Mouse (Mus musculus) ovary, adult 18-20 months (tissue): ENCODE data around the gene Tcaf1.

Source experiments
- DNase-seq: peaks from one replicate; pipeline ENCODE4 v3.0.0; 2022; ENCODE audit warnings: low spot score, mixed read lengths

The Tcaf1 gene

GRCm38 (mm10) chr6:42709291-42710211 lies at the start of gene Tcaf1:
Gene Tcaf1 (minus strand): TSS chr6:42710088.
- DNase-seq = peak; percentile 86

GRCm38 (mm10) chr6:42756104-42756503 lies 46.2 kb upstream of the Tcaf1 start, which contains the start of gene Olfr38:
Gene Olfr38 (plus strand): TSS chr6:42756404.
- no peak for DNase-seq

- no peak for DNase-seq
These were observed 38.0 kb upstream of the Tcaf1 start for GRCm38 (mm10) chr6:42747846-42748245.

- DNase-seq = no peak
These were observed 32.4 kb upstream of the Tcaf1 start for GRCm38 (mm10) chr6:42742303-42742702.

GRCm38 (mm10) chr6:42739071-42739470 lies 29.2 kb upstream of the Tcaf1 start, which contains the start of gene Olfr453:
Gene Olfr453 (plus strand): TSS chr6:42739371.
- no peak for DNase-seq

- DNase-seq = peak; percentile 81
These were observed 8.1 kb upstream of the Tcaf1 start for GRCm38 (mm10) chr6:42717973-42718372.

GRCm38 (mm10) chr6:42714668-42715067 lies 4.8 kb upstream of the Tcaf1 start:
- peak; percentile 71 for DNase-seq

- DNase-seq = peak; percentile 80
These were observed 17.2 kb downstream of the Tcaf1 start for GRCm38 (mm10) chr6:42692517-42693190.

- DNase-seq = peak; percentile 66
These were observed 17.8 kb downstream of the Tcaf1 start for GRCm38 (mm10) chr6:42692154-42692516.

GRCm38 (mm10) chr6:42689761-42690160 lies 20.1 kb downstream of the Tcaf1 start:
- no peak for DNase-seq

- no peak for DNase-seq
These were observed 22.0 kb downstream of the Tcaf1 start for GRCm38 (mm10) chr6:42687907-42688306.

- DNase-seq = no peak
These were observed 29.8 kb downstream of the Tcaf1 start for GRCm38 (mm10) chr6:42680077-42680476.

- DNase-seq = no peak
These were observed 33.9 kb downstream of the Tcaf1 start for GRCm38 (mm10) chr6:42676011-42676410.

- no peak for DNase-seq
These were observed 38.1 kb downstream of the Tcaf1 start for GRCm38 (mm10) chr6:42671767-42672166.

- no peak for DNase-seq
These were observed 42.2 kb downstream of the Tcaf1 start for GRCm38 (mm10) chr6:42667722-42668121.

- no peak for DNase-seq
These were observed 48.1 kb downstream of the Tcaf1 start for GRCm38 (mm10) chr6:42661739-42662138.

GRCm38 (mm10) chr6:42644912-42645549 lies 64.9 kb downstream of the Tcaf1 start, which contains the start of gene Tcaf2:
Gene Tcaf2 (minus strand): TSS chr6:42645254.
- DNase-seq = peak; percentile 87

- no peak for DNase-seq
These were observed 75.5 kb downstream of the Tcaf1 start for GRCm38 (mm10) chr6:42634393-42634792.

GRCm38 (mm10) chr6:42631395-42631794 lies 78.5 kb downstream of the Tcaf1 start:
- DNase-seq = no peak
